Mouse (Mus musculus): ENCODE data around the gene Fgf2. TPM values are rescaled to one million over a fixed set of nuclear protein-coding genes. Genes with fewer than 3 reads are reported as not detected.

The Fgf2 gene
- polyA plus RNA-seq, 1 experiment: 0.92 TPM

- H3K36me3 ChIP-seq (ENCODE audit: control insufficient read depth, insufficient read depth, low read length): peaks cover 10% of the 10 kb centered on the region
- no peaks in the 10 kb centered on the region for H3K4me1 ChIP-seq (ENCODE audit: control insufficient read depth, insufficient read depth, insufficient read length)
- no peak overlapping the region for H3K4me3 ChIP-seq (ENCODE audit: extremely low read depth, insufficient read depth, insufficient read length)
- DNase-seq (ENCODE audit: low read depth in 1 of 2, low spot score in 2 of 2): no peak
- H3K27ac ChIP-seq (ENCODE audit: insufficient read depth, low read length): no peak overlapping the region
- no peak for TF ChIP-seq CTCF (IDR thresholded peaks at IDR 0.05; ENCODE audit: extremely low read depth, insufficient read depth, insufficient read length, insufficient replicate concordance)
- no peak for TF ChIP-seq POLR2A (IDR thresholded peaks at IDR 0.05; ENCODE audit: low read depth, low read length)
- H3K27me3 ChIP-seq (ENCODE audit: control insufficient read depth, insufficient read depth, low read length): no peaks in the 10 kb centered on the region
Observed at GRCm38 (mm10) chr3:37407598-37407997, 59.5 kb downstream of the Fgf2 start.

GRCm38 (mm10) chr3:37413446-37413845, 65.3 kb downstream of the Fgf2 start:
- DNase-seq (ENCODE audit: low read depth in 1 of 2, low spot score in 2 of 2): no peak
- no peaks in the 10 kb centered on the region for H3K27me3 ChIP-seq (ENCODE audit: control insufficient read depth, insufficient read depth, low read length)
- no peak overlapping the region for H3K27ac ChIP-seq (ENCODE audit: insufficient read depth, low read length)
- H3K4me3 ChIP-seq (ENCODE audit: extremely low read depth, insufficient read depth, insufficient read length): no peak overlapping the region
- H3K4me1 ChIP-seq (ENCODE audit: control insufficient read depth, insufficient read depth, insufficient read length): no peaks in the 10 kb centered on the region
- TF ChIP-seq CTCF (IDR thresholded peaks at IDR 0.05; ENCODE audit: extremely low read depth, insufficient read depth, insufficient read length, insufficient replicate concordance) (no peak), POLR2A (IDR thresholded peaks at IDR 0.05; ENCODE audit: low read depth, low read length) (no peak)
- peaks cover 4% of the 10 kb centered on the region; the same call in 1 of the 2 replicates for H3K36me3 ChIP-seq (ENCODE audit: control insufficient read depth, insufficient read depth, low read length)
- 91% methylated on average over 3 of the region's 3 CpGs for whole genome bisulfite sequencing

DNA sequence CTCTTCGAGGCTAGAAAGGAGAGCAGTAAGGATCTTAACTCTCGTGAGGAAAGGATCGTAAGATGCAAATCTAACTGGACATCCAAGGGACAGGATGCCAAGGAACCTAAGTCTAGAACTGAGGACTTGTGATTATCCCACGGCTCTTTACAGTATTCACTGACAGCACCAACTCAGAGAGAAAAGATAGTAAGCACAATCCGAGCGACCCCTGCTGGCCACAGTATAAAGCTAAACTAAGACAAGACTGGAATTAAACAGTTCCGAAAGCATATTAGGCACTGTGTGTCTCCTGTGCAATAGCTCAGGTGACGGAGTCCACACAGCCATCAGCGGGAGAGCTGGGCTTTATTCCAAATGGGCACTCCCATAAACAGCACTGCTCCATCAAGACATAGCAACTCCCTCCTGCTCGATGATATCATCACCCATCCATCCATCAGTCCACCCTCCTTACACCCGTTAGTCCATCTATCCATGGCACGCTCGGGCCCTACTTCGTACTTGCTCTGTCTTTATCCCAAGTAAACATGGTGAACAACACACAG, 66.3 kb downstream of the Fgf2 start:
- 64% methylated on average over 14 of the region's 14 CpGs for WGBS
- TF ChIP-seq CTCF (IDR thresholded peaks at IDR 0.05; ENCODE audit: extremely low read depth, insufficient read depth, insufficient read length, insufficient replicate concordance) (no peak), POLR2A (IDR thresholded peaks at IDR 0.05; ENCODE audit: low read depth, low read length) (no peak)
- DNase-seq (ENCODE audit: low read depth in 1 of 2, low spot score in 2 of 2): peak; percentile 32 to 64

DNA sequence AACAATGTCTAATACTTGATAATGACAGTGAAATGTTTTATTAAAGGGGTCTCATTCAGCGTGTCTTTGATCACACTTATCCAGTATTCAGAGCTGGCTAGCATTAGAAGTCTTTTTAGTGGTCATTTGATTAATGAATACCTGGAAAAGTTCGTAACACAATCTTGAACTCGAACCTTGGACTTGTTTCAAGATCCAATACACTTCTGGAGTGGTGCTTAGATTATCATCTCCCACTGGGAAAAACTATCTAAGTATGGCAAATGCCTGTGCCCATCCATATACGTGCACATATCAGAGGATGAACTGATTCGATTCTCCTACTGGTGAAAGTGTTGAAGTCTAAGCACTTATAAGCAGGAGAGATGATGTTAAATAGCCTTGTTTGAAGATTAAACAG, 70.2 kb downstream of the Fgf2 start:
- Histone ChIP-seq H3K27me3 (ENCODE audit: control insufficient read depth, insufficient read depth, low read length) (no peaks in the 10 kb centered on the region), H3K4me3 (ENCODE audit: extremely low read depth, insufficient read depth, insufficient read length) (no peak overlapping the region), H3K36me3 (ENCODE audit: control insufficient read depth, insufficient read depth, low read length) (no peaks in the 10 kb centered on the region), H3K27ac (ENCODE audit: insufficient read depth, low read length) (no peak overlapping the region), H3K4me1 (ENCODE audit: control insufficient read depth, insufficient read depth, insufficient read length) (no peaks in the 10 kb centered on the region; the same call in 1 of the 2 replicates)
- 77% methylated on average over 5 of the region's 5 CpGs for WGBS
- TF ChIP-seq POLR2A (IDR thresholded peaks at IDR 0.05; ENCODE audit: low read depth, low read length) (no peak), CTCF (IDR thresholded peaks at IDR 0.05; ENCODE audit: extremely low read depth, insufficient read depth, insufficient read length, insufficient replicate concordance) (no peak)
- DNase-seq (ENCODE audit: low read depth in 1 of 2, low spot score in 2 of 2): no peak

More for the DNA sequence above, 66.3 kb downstream of the Fgf2 start:
- H3K27ac ChIP-seq (ENCODE audit: insufficient read depth, low read length): no peak overlapping the region
- H3K4me3 ChIP-seq (ENCODE audit: extremely low read depth, insufficient read depth, insufficient read length): no peak overlapping the region
- no peaks in the 10 kb centered on the region; the same call in 1 of the 2 replicates for H3K4me1 ChIP-seq (ENCODE audit: control insufficient read depth, insufficient read depth, insufficient read length)
- peaks cover 3% of the 10 kb centered on the region; the same call in 1 of the 2 replicates for H3K36me3 ChIP-seq (ENCODE audit: control insufficient read depth, insufficient read depth, low read length)
- H3K27me3 ChIP-seq (ENCODE audit: control insufficient read depth, insufficient read depth, low read length): no peaks in the 10 kb centered on the region

GRCm38 (mm10) chr3:37418961-37419457, 70.9 kb downstream of the Fgf2 start:
- H3K4me3 ChIP-seq (ENCODE audit: extremely low read depth, insufficient read depth, insufficient read length): peak overlapping the region; percentile 75
- H3K27me3 ChIP-seq (ENCODE audit: control insufficient read depth, insufficient read depth, low read length): no peaks in the 10 kb centered on the region
- no peaks in the 10 kb centered on the region; the same call in 1 of the 2 replicates for H3K4me1 ChIP-seq (ENCODE audit: control insufficient read depth, insufficient read depth, insufficient read length)
- under 1% methylated on average over 30 of the region's 30 CpGs for WGBS
- DNase-seq (ENCODE audit: low read depth in 1 of 2, low spot score in 2 of 2): peak; percentile 5 to 77
- no peak for TF ChIP-seq CTCF (IDR thresholded peaks at IDR 0.05; ENCODE audit: extremely low read depth, insufficient read depth, insufficient read length, insufficient replicate concordance)
- TF ChIP-seq POLR2A (IDR thresholded peaks at IDR 0.05; ENCODE audit: low read depth, low read length): no peak
- no peaks in the 10 kb centered on the region for H3K36me3 ChIP-seq (ENCODE audit: control insufficient read depth, insufficient read depth, low read length)
- H3K27ac ChIP-seq (ENCODE audit: insufficient read depth, low read length): peak overlapping the region; percentile 93

GRCm38 (mm10) chr3:37419458-37419991, 71.4 kb downstream of the Fgf2 start, which contains the start of gene Spata5:
Gene Spata5 (plus strand): TSS chr3:37419896.
- no peaks in the 10 kb centered on the region for H3K27me3 ChIP-seq (ENCODE audit: control insufficient read depth, insufficient read depth, low read length)
- under 1% methylated on average over 47 of the region's 50 CpGs for WGBS
- no peaks in the 10 kb centered on the region; the same call in 1 of the 2 replicates for H3K4me1 ChIP-seq (ENCODE audit: control insufficient read depth, insufficient read depth, insufficient read length)
- H3K36me3 ChIP-seq (ENCODE audit: control insufficient read depth, insufficient read depth, low read length): no peaks in the 10 kb centered on the region
- peak within 1 kb of the TSS; percentile 97 for H3K27ac ChIP-seq (ENCODE audit: insufficient read depth, low read length)
- DNase-seq (ENCODE audit: low read depth in 1 of 2, low spot score in 2 of 2): peak; percentile 98 to 99
- peak within 1 kb of the TSS; percentile 79 for H3K4me3 ChIP-seq (ENCODE audit: extremely low read depth, insufficient read depth, insufficient read length)
- TF ChIP-seq POLR2A (IDR thresholded peaks at IDR 0.05; ENCODE audit: low read depth, low read length) (peak; percentile 84), CTCF (IDR thresholded peaks at IDR 0.05; ENCODE audit: extremely low read depth, insufficient read depth, insufficient read length, insufficient replicate concordance) (no peak)

- peak; percentile 88 for DNase-seq (ENCODE audit: low read depth in 1 of 2, low spot score in 2 of 2)
Observed at GRCm38 (mm10) chr3:37420072-37420471, 71.9 kb downstream of the Fgf2 start, which contains the start of gene Nudt6. Gene Nudt6 (minus strand): TSS chr3:37420211.

More at GRCm38 (mm10) chr3:37420072-37420471, 71.9 kb downstream of the Fgf2 start, which contains the start of gene Nudt6:
- WGBS: under 1% methylated on average over 50 of the region's 50 CpGs
- Histone ChIP-seq H3K27me3 (ENCODE audit: control insufficient read depth, insufficient read depth, low read length) (no peaks in the 10 kb centered on the region), H3K4me1 (ENCODE audit: control insufficient read depth, insufficient read depth, insufficient read length) (no peaks in the 10 kb centered on the region; the same call in 1 of the 2 replicates), H3K4me3 (ENCODE audit: extremely low read depth, insufficient read depth, insufficient read length) (peak within 1 kb of the TSS; percentile 79), H3K36me3 (ENCODE audit: control insufficient read depth, insufficient read depth, low read length) (no peaks in the 10 kb centered on the region; the same call in 1 of the 2 replicates), H3K27ac (ENCODE audit: insufficient read depth, low read length) (peak within 1 kb of the TSS; percentile 97)
- TF ChIP-seq CTCF (IDR thresholded peaks at IDR 0.05; ENCODE audit: extremely low read depth, insufficient read depth, insufficient read length, insufficient replicate concordance) (no peak), POLR2A (IDR thresholded peaks at IDR 0.05; ENCODE audit: low read depth, low read length) (peak; percentile 31; the same call in 1 of the 2 replicates)

Measured in spleen, adult 2 months (tissue).